Mouse (Mus musculus) brain, embryonic 14.5 days (tissue): ENCODE data around the gene Cebpzos.

Source experiments
- CTCF ChIP-seq: fragments of 200-500 bp; IDR thresholded peaks from 2 replicates; pipeline ENCODE4 v1.5.1; 2012; ENCODE audit warnings: inconsistent platforms, mild to moderate bottlenecking, moderate library complexity, borderline replicate concordance; ENCODE audit not compliant: insufficient read depth, insufficient read length; ENCODE audit errors: extremely low read depth
- POLR2A ChIP-seq: fragments of 200-500 bp; IDR thresholded peaks from 2 replicates; pipeline ENCODE4 v1.6.1; 2012; ENCODE audit warnings: mild to moderate bottlenecking, inconsistent platforms, borderline replicate concordance; ENCODE audit not compliant: poor library complexity, insufficient read depth, insufficient read length, severe bottlenecking; ENCODE audit errors: extremely low read depth

DNA sequence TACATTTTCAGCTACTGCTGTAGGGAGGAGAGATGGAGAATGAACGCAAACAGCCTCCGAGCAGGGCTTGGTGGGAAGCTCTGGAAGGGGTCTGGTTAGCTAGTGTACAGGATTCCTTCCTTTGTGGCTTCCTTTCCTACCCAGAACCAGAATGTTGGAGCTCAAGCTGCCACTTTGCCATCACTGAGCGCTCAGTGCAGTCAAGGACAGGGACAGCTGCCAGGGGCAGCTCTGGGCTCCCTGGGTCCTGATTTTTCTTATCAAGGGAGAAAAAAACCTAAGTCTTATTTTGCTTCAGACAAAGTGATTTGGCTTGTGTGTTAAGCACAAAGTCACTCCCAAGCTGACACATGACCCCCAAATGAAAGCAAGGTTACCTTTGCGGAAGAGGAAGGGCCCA, 27.7 kb upstream of the Cebpzos start:
- TF ChIP-seq POLR2A (no peak), CTCF (no peak)
